10 mouse cellular contexts compared by ENCODE assay signal in genomic region chr3:41377826-41378406, GRCm38 (mm10).
A peak's percentile ranks its signal among the peaks of the same experiment; 100 is the strongest.
DNase-seq lines count a peak whose midpoint lies in the region; ATAC-seq and TF ChIP-seq lines count a peak whose summit lies in the region.
"Had no signal": no experiment of that assay in that cellular context is flagged by ENCODE, and none has a peak within 500 bp of the region (broad histone marks: within the 10 kb centered on the region; RNA-seq: fewer than 3 reads in every experiment).

No protein-coding gene starts in this region.

- no peaks in the 10 kb centered on the region for H3K36me3 ChIP-seq in lung, embryonic 14.5 days (ENCODE audit: insufficient read depth)
- H3K36me3 ChIP-seq in hindbrain, postnatal 0 days (ENCODE audit: insufficient read depth, low read length): no peaks in the 10 kb centered on the region
- no peaks in the 10 kb centered on the region for H3K36me3 ChIP-seq in heart, adult 2 months (ENCODE audit: control insufficient read depth, insufficient read depth, low read length)

- TF ChIP-seq EP300 in heart, adult 2 months (IDR thresholded peaks at IDR 0.05; ENCODE audit: insufficient read depth, low read depth, low read length): no peak

- no peak overlapping the region for H3K27ac ChIP-seq in lung, embryonic 14.5 days (ENCODE audit: low read depth)
- H3K27ac ChIP-seq in hindbrain, postnatal 0 days: no peak overlapping the region
- H3K27ac ChIP-seq in heart, adult 2 months: no peak overlapping the region; the same call in 1 of the 2 replicates
- H3K27ac ChIP-seq: kidney, postnatal 0 days had no signal

- WGBS in lung, embryonic 14.5 days: 74% methylated on average over 5 of the region's 5 CpGs
- 39% methylated on average over 5 of the region's 5 CpGs for WGBS in hindbrain, postnatal 0 days
- WGBS in heart, adult 2 months: 50% methylated on average over 5 of the region's 5 CpGs

- H3K9ac ChIP-seq in lung, embryonic 14.5 days: no peak overlapping the region
- H3K9ac ChIP-seq in hindbrain, postnatal 0 days (replicated peaks; ENCODE audit: low read length): no peak overlapping the region
- no peak overlapping the region for H3K9ac ChIP-seq in heart, adult 2 months (ENCODE audit: low read depth, low read length)

- H3K79me2 ChIP-seq in heart, adult 2 months (replicated peaks; ENCODE audit: control insufficient read depth, insufficient read depth, low read length): no peaks in the 10 kb centered on the region

- H3K4me1 ChIP-seq in lung, embryonic 14.5 days (ENCODE audit: insufficient read depth): no peaks in the 10 kb centered on the region; the same call in 1 of the 2 replicates
- peaks cover 15% of the 10 kb centered on the region for H3K4me1 ChIP-seq in hindbrain, postnatal 0 days (ENCODE audit: insufficient read depth, low read length)
- H3K4me1 ChIP-seq in heart, adult 2 months (ENCODE audit: control insufficient read depth, insufficient read depth, low read length): peaks cover 3% of the 10 kb centered on the region; the same call in 1 of the 2 replicates

- peak; percentile 61 for DNase-seq in adrenal gland, adult 2 months
- DNase-seq in adrenal gland, postnatal 4 days (ENCODE audit: low spot score in 2 of 2): no peak
- DNase-seq in lung, embryonic 14.5 days: peak; percentile 16
- no peak for DNase-seq in lung, adult 18-20 months
- peak; percentile 36 for DNase-seq in hindbrain, postnatal 0 days (ENCODE audit: low spot score)
- peak; percentile 21 for DNase-seq in right cerebral cortex, adult 18-20 months
- DNase-seq in heart, adult 2 months: no peak
- DNase-seq: thymus, postnatal 14 days had no signal

- no peaks in the 10 kb centered on the region for H3K9me3 ChIP-seq in lung, embryonic 14.5 days (ENCODE audit: low read depth, low read length)
- H3K9me3 ChIP-seq in hindbrain, postnatal 0 days (ENCODE audit: low read length): no peaks in the 10 kb centered on the region

- no peak overlapping the region for H3K4me3 ChIP-seq in lung, embryonic 14.5 days (ENCODE audit: low read depth, low read length)
- H3K4me3 ChIP-seq in hindbrain, postnatal 0 days (ENCODE audit: low read length): no peak overlapping the region
- no peak overlapping the region for H3K4me3 ChIP-seq in heart, adult 2 months

- intact Hi-C loops in heart, adult 2 months (cut with DNase I): no loop called here

- no peak for ATAC-seq in lung, embryonic 14.5 days (ENCODE audit: insufficient read depth)
- ATAC-seq in hindbrain, postnatal 0 days: no peak
- no peak for ATAC-seq in megakaryocyte, adult 5-6 weeks (ENCODE audit: poor library complexity, severe bottlenecking)

- H3K27me3 ChIP-seq in lung, embryonic 14.5 days (ENCODE audit: insufficient read depth, low read length): no peaks in the 10 kb centered on the region
- H3K27me3 ChIP-seq in hindbrain, postnatal 0 days (ENCODE audit: insufficient read depth, low read length): no peaks in the 10 kb centered on the region
- H3K27me3 ChIP-seq in heart, adult 2 months (ENCODE audit: control insufficient read depth, insufficient read depth, low read length): no peaks in the 10 kb centered on the region

- TF ChIP-seq CTCF in lung, embryonic 14.5 days (IDR thresholded peaks at IDR 0.05; ENCODE audit: low read depth): no peak
- no peak for TF ChIP-seq CTCF in hindbrain, postnatal 0 days (IDR thresholded peaks at IDR 0.05; ENCODE audit: low read depth)
- TF ChIP-seq CTCF in heart, adult 2 months (IDR thresholded peaks at IDR 0.05): no peak

- TF ChIP-seq POLR2A in heart, adult 2 months (IDR thresholded peaks at IDR 0.05; ENCODE audit: insufficient read depth, low read depth, low read length): no peak

- no peak overlapping the region for H3K4me2 ChIP-seq in lung, embryonic 14.5 days
- no peak overlapping the region for H3K4me2 ChIP-seq in hindbrain, postnatal 0 days (ENCODE audit: low read depth, low read length)

Comparison
In these comparisons a context has a peak if more than half of its experiments do, and no peak if none do; other contexts are left out.
1. DNase-seq: peak in adrenal gland, adult 2 months (single experiment), lung, embryonic 14.5 days (single experiment), hindbrain, postnatal 0 days (single experiment) and right cerebral cortex, adult 18-20 months (single experiment); none in adrenal gland, postnatal 4 days (0 of 2), lung, adult 18-20 months (0 of 2) and heart, adult 2 months (0 of 2).